Mouse (Mus musculus) activated CD4-positive, CD25-positive, alpha-beta regulatory T cell, adult 9 weeks (primary cell): Measurements from ENCODE around the gene Ccdc12. TPM values are rescaled to one million over a fixed set of nuclear protein-coding genes. Genes with fewer than 3 reads are reported as not detected.

Experiments
- polyA plus RNA-seq: library from polyadenylated mRNA; unstranded; fragments of 100-300 nt; shearing (Covaris generic); gene quantifications from one replicate; pipeline ENCODE4 v1.2.1, GENCODE M21; 2017

Gene Ccdc12
- polyA plus RNA-seq, result 297 TPM

DNA sequence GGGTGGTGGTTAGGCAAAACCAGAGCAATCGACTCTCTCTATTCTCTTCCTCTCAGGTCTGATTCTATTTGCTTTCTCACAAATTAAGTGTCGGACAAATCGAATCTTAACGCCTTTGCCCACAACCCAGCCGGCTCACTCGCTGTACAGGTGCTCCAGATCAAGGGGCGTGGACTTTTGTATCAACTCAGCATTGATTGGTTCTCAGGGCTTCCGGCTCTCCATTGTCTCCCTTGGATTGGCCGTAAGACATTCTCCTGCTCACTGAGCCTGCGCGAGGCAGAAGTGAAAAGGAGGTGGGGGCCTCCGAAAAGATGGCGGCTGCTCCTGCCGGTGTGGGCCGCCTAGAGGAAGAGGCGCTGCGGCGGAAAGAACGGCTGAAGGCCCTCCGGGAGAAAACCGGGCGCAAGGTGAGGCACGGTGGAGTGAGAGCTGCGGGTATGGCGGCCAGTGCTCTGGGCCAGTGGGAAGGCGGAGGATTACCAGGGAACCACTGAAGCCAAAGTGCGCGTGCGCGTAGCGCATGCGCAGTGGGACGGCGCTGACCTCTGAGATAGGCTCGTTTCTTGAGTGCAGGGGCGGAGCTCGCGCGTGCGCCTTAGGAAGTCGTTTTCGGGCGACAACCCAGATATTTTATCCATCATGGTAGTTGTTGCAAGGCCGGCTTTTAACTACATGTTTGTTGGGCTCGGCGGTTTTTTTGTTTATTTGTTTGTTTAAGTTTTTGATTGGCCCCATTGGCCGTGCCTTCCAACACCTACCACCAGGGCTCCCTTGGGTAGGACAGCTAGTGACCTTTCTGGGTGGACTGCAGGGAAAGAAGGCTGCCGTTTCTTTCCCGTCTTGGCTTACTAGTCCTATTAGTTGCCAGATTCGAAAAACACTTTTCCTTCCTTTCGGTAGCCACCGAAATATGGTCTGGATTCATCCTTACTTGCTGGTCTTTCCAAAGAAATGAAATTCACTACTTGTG is at the start of gene Ccdc12:
Ccdc12 (plus strand) TSS at position 255 of the 973 bp plus-strand sequence.

DNA sequence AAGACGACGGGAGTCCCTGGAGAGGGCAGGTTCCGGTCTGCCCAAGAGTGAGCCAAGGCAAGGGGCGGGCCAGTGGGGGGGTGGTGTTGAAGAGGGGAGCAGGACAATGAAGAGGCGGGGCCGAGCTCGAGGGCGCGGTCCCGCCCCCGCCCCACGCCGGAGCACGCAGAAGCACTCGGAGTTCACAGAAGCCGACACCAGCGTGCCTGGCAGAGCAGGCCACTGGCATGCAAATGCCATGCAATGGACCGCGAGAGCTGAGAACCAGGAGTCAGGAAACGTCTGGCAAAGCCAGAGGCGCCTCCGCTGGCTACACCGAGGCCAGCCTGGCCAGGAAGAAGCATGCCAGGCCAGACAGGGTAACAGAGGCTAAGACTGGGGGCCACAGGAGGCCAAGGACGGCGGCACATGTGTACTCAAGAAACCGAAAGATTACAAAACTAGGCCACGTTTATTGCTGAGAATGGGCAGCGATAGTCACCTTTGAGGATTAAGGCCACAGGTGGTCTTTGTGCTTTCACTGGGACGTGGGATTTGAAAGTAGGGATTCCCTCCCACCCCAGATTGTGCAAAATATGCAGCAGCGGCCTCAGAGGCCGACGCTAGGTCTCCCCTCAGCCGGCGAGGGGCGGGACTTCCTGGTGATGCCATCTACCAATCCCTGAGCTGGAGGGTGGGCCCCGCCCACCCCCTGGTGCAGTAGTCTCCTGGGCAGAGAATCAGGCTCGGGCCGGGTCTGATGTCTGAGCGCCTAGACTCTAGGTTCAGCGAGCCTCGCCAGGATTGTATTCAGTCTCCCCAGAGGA is 31.7 kb upstream of the Ccdc12 start, which contains the start of gene Nradd:
Nradd (minus strand) TSS at position 92 of the 806 bp plus-strand sequence.

GRCm38 (mm10) chr9:110653655-110654461 is 2.4 kb upstream of the Ccdc12 start, which contains the start of gene Nbeal2:
Gene Nbeal2 (minus strand): TSS chr9:110654161.

DNA sequence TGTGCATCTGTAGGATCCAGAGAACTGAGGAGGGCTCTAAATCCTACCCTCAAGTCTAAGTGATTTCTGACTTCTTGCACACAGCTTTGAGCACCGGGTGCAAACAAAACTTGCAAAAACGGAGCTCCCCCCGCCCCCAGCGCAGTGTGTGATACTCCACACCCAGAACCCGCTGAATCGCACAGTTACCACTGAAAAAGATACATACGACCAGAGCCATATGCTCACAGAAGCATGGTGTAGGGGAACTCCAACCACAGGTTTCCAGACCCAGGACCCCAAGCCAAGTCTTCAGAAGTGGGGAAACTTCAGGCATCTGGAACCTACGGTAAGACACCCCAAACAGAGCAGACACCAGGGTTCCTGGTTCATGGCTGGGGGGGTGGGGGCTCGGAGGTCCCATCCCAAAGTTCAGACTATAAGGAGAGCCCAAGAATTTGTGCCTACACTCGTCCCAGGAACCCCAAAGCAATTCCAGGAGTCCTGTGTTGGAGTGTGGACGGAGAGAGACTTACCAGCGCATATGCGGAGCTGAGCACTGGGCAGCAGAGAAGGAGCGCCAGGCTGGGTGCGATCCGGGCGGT is 85.5 kb downstream of the Ccdc12 start, which contains the start of gene Myl3:
Myl3 (plus strand) TSS at position 151 of the 584 bp plus-strand sequence.

GRCm38 (mm10) chr9:110746961-110747360 is 90.7 kb downstream of the Ccdc12 start, which contains the start of gene Pth1r:
Gene Pth1r (minus strand): TSS chr9:110747145.

Other genes starting within 250 kb of the Ccdc12 start
- 5.0 TPM for gene Ptpn23, start 248.3 kb upstream of the Ccdc12 start, polyA plus RNA-seq
- gene Ngp, start 236.8 kb upstream of the Ccdc12 start, polyA plus RNA-seq, result not detected
- 9.8 TPM for gene Klhl18, start 179.8 kb upstream of the Ccdc12 start, polyA plus RNA-seq
- gene Kif9, start 179.5 kb upstream of the Ccdc12 start, polyA plus RNA-seq, result 0.94 TPM
- 31.2 TPM for gene Setd2, start 123.9 kb upstream of the Ccdc12 start, polyA plus RNA-seq
- gene Nradd, start 32.1 kb upstream of the Ccdc12 start, polyA plus RNA-seq, result 2.3 TPM
- gene Nbeal2, start 2.3 kb upstream of the Ccdc12 start, polyA plus RNA-seq, result 61.2 TPM
- gene Myl3, start 85.4 kb downstream of the Ccdc12 start, polyA plus RNA-seq, result not detected
- not detected for gene Pth1r, start 90.6 kb downstream of the Ccdc12 start, polyA plus RNA-seq
- not detected for gene Prss42, start 141.7 kb downstream of the Ccdc12 start, polyA plus RNA-seq
- not detected for gene Prss44, start 157.5 kb downstream of the Ccdc12 start, polyA plus RNA-seq
- not detected for gene Prss43, start 170.2 kb downstream of the Ccdc12 start, polyA plus RNA-seq
- gene Prss45, start 178.1 kb downstream of the Ccdc12 start, polyA plus RNA-seq, result not detected
- not detected for gene Prss46, start 188.0 kb downstream of the Ccdc12 start, polyA plus RNA-seq
- gene Prss50, start 201.5 kb downstream of the Ccdc12 start, polyA plus RNA-seq, result 0.32 TPM
- gene Als2cl, start 223.4 kb downstream of the Ccdc12 start, polyA plus RNA-seq, result 39.7 TPM
- gene Tmie, start 223.6 kb downstream of the Ccdc12 start, polyA plus RNA-seq, result 2.4 TPM